Mouse (Mus musculus): Measurements from ENCODE around the gene Fnbp1l. TPM values are rescaled to one million over a fixed set of nuclear protein-coding genes. Genes with fewer than 3 reads are reported as not detected.

The Fnbp1l gene
- polyA plus RNA-seq, 3 experiments from 2014 or later = 0.38 TPM; not detected in 2

- ATAC-seq = no peak
Measured at GRCm38 (mm10) chr3:122603229-122603628, 16.3 kb downstream of the Fnbp1l start.

GRCm38 (mm10) chr3:122602370-122602769 is 17.1 kb downstream of the Fnbp1l start:
- ATAC-seq = no peak

DNA sequence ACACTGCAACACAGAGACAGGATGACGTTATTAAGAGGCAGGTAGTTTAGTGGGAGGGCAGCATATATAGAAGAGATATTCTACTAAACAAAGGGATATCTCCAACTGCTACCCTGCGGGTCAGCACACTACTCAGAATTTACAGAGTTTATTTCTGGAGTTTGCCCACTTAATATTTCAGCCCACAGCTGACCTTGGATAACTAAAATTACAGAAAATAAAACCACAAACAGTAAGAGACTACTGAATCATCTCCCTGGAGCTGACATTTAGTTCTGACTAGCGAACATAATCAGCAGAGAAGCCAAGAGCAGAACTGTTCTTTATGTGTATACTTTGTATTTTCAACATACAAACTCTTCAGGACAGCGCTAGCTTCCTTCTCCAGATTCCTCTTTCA is 20.2 kb downstream of the Fnbp1l start:
- no peak for ATAC-seq

DNA sequence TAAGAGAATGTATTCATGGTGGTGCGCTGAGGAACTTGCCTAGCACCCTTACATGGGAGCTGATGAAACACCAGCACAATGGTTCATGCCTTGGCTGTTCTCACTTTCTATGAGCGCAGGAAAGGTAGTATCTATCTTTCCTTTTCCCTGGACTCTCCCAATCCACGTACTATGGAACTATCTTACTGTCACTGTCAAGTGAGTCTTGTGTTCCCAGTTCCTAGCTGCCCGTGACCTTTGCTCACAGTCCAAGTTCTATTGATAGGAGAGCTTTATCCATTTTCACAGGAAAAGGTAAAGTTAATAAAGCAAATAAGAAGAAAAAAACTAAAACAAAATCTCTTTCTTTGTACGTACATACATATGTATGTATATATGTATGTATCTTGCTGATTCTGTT is 28.7 kb downstream of the Fnbp1l start:
- ATAC-seq = no peak

- ATAC-seq = no peak
Measured at GRCm38 (mm10) chr3:122590346-122590745, 29.2 kb downstream of the Fnbp1l start.

GRCm38 (mm10) chr3:122586918-122587641 is 32.4 kb downstream of the Fnbp1l start:
- no peak for ATAC-seq

- no peak for ATAC-seq
Measured at GRCm38 (mm10) chr3:122577360-122577759, 42.2 kb downstream of the Fnbp1l start.

GRCm38 (mm10) chr3:122574921-122575320 is 44.6 kb downstream of the Fnbp1l start:
- no peak for ATAC-seq

GRCm38 (mm10) chr3:122573426-122574286 is 45.9 kb downstream of the Fnbp1l start:
- no peak for ATAC-seq

- ATAC-seq = no peak
Measured at GRCm38 (mm10) chr3:122566549-122566948, 53.0 kb downstream of the Fnbp1l start.

- no peak for ATAC-seq
Measured at GRCm38 (mm10) chr3:122566112-122566511, 53.4 kb downstream of the Fnbp1l start.

- ATAC-seq = no peak
Measured at GRCm38 (mm10) chr3:122565285-122565684, 54.2 kb downstream of the Fnbp1l start.

- no peak for ATAC-seq
Measured at GRCm38 (mm10) chr3:122557766-122558165, 61.7 kb downstream of the Fnbp1l start.

DNA sequence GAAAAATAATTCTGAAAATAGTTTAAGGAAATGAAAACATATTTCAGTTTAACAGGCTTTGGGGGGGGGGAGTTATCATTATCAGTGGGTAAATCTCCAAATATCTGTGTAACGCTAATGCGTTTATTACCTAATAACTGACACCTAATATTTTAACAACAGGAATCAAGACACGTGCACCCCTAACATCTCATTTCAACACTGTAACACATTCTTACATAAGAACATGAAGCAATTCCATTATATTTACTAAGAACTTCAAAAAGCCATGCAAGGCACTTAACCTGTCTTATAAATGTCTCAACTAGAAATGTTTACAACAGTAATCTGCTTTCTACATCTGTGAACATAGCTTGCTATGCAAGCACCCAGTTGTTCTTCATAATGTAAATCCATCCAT is 68.3 kb downstream of the Fnbp1l start:
- ATAC-seq = no peak

GRCm38 (mm10) chr3:122547469-122547868 is 72.0 kb downstream of the Fnbp1l start:
- ATAC-seq = no peak

- no peak for ATAC-seq
Measured at GRCm38 (mm10) chr3:122545346-122545745, 74.2 kb downstream of the Fnbp1l start.

- no peak for ATAC-seq
Measured at GRCm38 (mm10) chr3:122540918-122541317, 78.6 kb downstream of the Fnbp1l start.

GRCm38 (mm10) chr3:122539961-122540690 is 79.4 kb downstream of the Fnbp1l start:
- no peak for ATAC-seq

DNA sequence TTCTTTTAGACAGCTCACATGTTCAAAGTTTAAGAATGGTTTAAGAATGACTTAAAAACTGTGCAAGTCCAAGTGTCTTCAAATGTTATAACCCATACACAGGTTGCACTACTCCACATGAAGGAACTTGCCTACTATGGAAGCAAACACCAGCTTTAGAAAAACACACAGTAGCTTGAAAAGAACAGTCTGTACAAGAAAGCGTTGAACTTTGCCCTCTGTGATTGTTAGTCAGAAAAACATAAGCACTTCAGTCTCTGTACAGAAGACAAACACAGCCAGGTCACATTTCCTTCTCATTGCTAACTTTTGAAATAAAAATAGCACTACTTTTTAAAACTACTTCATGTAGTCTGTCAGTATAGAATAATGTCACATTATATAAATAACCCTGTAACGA is 80.7 kb downstream of the Fnbp1l start:
- no peak for ATAC-seq

DNA sequence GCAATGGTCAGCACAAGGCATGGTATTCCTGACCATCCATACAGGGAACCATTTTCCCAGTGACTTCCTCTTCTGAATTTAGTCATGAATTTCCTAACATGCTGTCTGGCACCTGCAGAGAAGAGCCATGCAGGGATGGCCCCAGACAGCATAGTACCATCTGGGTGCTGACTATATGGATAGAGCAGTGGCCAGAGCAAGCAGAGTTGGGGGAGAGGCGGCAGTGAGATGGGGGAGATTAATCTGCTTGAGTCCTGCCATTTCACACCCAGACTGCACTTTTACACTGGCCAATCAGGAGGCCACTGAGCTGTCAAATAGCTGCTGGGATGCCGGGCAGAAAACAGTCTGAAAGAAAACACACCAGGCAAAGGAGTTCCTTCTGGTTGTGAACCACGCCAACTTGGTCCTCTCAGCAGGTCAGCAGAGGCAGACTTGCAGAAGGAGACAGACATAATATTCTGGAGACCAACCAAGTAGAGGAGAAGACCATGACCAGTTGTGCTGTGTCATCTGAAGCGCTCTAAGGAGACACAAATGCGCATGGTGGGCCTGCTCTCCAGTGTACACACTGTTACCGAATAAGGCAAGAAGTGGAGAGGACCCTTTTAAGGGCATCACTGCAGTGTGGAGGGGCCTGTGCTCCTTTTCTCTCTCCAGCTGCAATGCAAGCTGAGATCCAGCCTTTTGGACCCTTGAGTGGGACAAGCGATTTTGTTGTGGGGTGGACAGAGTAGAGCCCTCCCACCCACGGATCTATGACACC is 83.4 kb downstream of the Fnbp1l start:
- ATAC-seq = no peak

- no peak for ATAC-seq
Measured at GRCm38 (mm10) chr3:122528477-122528876, 91.0 kb downstream of the Fnbp1l start.

GRCm38 (mm10) chr3:122521294-122521693 is 98.2 kb downstream of the Fnbp1l start:
- ATAC-seq = no peak
